Mouse (Mus musculus): ENCODE results near the gene Nhlrc2. TPM values are rescaled to one million over a fixed set of nuclear protein-coding genes. Genes with fewer than 3 reads are reported as not detected.

Gene Nhlrc2
- polyA plus RNA-seq, 1 experiment from 2014 or later = 12.5 TPM

DNA sequence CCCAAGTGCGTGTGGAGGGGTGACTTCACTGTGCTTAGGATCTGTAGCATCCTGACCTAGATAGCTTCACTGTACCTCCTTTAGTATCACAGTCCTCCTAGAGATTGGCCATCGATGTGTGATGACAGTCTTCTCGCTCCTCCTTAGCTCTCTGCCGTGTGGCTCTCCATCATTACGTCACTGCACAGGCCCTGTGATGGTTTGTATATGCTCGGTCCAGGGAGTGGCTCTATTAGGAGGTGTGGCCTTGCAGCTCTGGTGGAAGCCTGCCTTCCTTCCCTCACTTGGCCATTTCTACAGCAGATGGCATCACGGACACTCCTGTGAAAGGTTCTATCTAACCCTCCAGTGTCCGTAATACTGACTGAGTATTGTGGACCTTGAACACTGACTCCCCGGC lies 12.3 kb upstream of the Nhlrc2 start:
- 82% methylated on average over 9 of the region's 9 CpGs for WGBS

DNA sequence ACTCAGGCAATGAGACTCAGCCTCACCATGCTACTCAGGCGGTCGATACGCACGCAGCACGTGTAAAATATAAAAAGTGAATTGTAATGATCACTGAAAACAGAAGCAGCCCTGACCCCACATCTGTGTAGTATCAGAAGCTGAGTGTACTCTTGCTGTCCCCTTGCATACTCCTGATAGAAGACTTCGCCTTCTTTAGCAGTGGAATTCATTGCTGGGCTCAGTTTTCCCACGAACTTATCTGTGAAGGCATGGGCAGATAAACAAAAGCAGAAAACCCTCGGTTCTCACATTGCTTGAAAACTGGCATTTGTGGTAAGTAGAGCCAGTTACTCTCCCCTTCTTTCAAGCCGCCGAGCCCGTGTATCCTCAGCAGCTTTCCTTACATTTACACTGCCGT lies 4.7 kb upstream of the Nhlrc2 start:
- H3K9me3 ChIP-seq = no peaks in the 10 kb centered on the region
- H3K4me3 ChIP-seq = no peak overlapping the region
- no peaks in the 10 kb centered on the region for H3K27me3 ChIP-seq (replicated peaks)
- H3K4me1 ChIP-seq = peaks cover 13% of the 10 kb centered on the region
- no peak for ATAC-seq (ENCODE audit: extremely low read depth, insufficient number of reproducible peaks, low FRiP score, low TSS enrichment)
- WGBS = 77% methylated on average over 12 of the region's 12 CpGs
- no peak overlapping the region for H3K9ac ChIP-seq
- H3K36me3 ChIP-seq = peaks cover 61% of the 10 kb centered on the region
- H3K27ac ChIP-seq (replicated peaks) = no peak overlapping the region
- H3K4me2 ChIP-seq = no peak overlapping the region

More for the DNA sequence above, 12.3 kb upstream of the Nhlrc2 start:
- no peak overlapping the region for H3K4me3 ChIP-seq
- no peak overlapping the region for H3K27ac ChIP-seq (replicated peaks)
- peaks cover 15% of the 10 kb centered on the region for H3K4me1 ChIP-seq
- H3K9me3 ChIP-seq = no peaks in the 10 kb centered on the region
- no peak for ATAC-seq (ENCODE audit: extremely low read depth, insufficient number of reproducible peaks, low FRiP score, low TSS enrichment)
- H3K27me3 ChIP-seq (replicated peaks) = no peaks in the 10 kb centered on the region
- peaks cover 66% of the 10 kb centered on the region for H3K36me3 ChIP-seq
- H3K4me2 ChIP-seq = no peak overlapping the region
- H3K9ac ChIP-seq = no peak overlapping the region

DNA sequence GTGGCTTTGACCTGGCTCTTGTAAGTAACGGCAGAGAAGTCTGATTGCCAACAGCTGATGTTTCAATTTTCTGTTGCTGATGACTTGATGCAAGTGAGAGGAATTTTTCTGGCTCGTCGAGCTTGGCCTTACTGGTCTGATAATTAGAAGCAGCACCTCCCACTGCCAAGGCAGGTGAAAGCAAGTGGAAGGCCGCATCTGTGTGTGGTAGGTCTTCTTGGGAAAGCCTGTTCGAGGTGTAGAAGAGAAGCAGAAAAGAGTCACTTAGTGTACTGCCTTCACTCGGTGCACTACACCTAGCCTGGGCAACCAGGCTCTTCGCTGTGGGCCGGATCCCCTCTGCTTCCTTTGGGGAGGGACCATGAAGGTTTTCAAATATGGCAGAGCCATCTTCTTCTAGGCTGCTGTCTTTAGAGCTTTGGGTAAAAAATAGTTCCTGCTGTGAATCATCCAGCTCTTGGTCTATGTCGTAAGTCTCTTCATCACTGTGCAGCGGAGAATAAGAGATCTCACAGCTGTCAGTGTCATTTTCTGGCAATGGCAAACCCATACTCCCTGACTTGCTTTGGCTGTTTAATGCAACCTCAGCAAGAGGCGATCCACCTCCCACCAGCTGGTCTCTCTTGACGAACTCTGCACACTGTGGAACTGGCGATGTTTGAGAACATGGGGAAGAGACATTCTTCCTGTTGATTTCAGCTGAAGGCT lies 3.2 kb upstream of the Nhlrc2 start:
- no peak for ATAC-seq (ENCODE audit: extremely low read depth, insufficient number of reproducible peaks, low FRiP score, low TSS enrichment)

DNA sequence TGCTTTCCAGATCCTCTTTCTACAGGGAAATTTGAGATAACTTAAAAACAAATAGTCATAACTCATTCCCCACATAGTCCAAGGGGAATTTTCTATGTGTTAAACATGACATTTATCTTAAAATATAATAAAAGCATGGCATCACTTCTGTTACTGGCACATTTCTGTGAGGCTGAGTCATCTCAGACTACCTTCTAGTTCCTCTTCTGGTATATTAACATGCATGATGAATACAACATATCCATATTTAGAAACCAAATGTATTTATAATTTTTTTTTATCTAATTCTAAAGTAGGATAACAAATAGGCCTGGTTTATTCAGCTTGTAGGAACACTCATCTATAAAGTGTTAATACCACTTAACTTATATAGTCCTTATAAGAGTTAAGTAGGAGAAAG lies 2.0 kb upstream of the Nhlrc2 start:
- Histone ChIP-seq H3K4me3 (no peak overlapping the region), H3K9ac (no peak overlapping the region), H3K9me3 (no peaks in the 10 kb centered on the region), H3K27ac (replicated peaks) (no peak overlapping the region), H3K4me1 (peaks cover 27% of the 10 kb centered on the region), H3K4me2 (no peak overlapping the region), H3K27me3 (replicated peaks) (no peaks in the 10 kb centered on the region), H3K36me3 (peaks cover 41% of the 10 kb centered on the region)
- ATAC-seq (ENCODE audit: extremely low read depth, insufficient number of reproducible peaks, low FRiP score, low TSS enrichment) = no peak

More for the DNA sequence above, 3.2 kb upstream of the Nhlrc2 start:
- no peak overlapping the region for H3K4me2 ChIP-seq
- no peaks in the 10 kb centered on the region for H3K27me3 ChIP-seq (replicated peaks)
- no peaks in the 10 kb centered on the region for H3K9me3 ChIP-seq
- peaks cover 50% of the 10 kb centered on the region for H3K36me3 ChIP-seq
- peaks cover 19% of the 10 kb centered on the region for H3K4me1 ChIP-seq
- WGBS = 83% methylated on average over 13 of the region's 13 CpGs
- H3K27ac ChIP-seq (replicated peaks) = no peak overlapping the region; the same call in 1 of the 2 replicates
- H3K4me3 ChIP-seq = no peak overlapping the region
- H3K9ac ChIP-seq = no peak overlapping the region

DNA sequence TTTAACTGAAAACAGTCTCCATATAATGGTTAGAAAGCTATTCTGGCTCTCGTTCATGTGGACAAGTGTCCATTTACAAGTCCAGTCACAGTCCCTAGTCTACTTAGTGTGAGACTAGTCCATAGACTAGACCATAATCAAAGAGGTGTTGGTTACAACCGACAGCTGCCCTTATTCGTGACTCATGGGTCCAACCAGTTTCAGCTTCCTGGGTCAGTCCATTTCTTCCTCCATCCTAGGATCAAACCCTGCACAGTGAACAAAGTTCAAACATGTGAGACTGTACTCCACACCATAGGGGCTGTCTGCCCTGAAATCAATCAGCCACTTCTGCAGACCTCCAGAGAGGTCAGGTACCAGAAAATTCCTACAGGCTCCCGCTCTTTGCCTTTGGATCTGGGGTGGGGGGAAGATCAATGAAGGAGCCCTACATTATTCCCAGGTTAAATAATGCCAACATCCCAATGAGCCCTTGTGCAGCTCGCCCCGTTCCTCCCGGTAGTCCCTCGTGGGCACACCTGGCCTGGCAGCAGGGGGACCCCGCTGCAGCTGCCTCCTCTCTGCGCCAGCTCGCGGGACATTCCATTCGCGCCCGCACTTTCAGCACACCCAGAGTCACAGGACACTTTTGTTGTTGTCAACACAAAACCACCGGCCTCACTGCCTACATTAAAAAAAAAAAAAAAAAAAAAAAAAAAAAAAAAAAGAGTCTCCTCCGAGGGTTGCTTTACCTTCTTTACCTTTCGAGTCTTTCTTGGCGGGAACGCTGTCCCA lies 418 bp upstream of the Nhlrc2 start, which contains the start of gene Dclre1a:
Gene Dclre1a (minus strand): TSS at position 767 of the 774 bp plus-strand sequence.
- peak within 1 kb of the TSS; percentile 81 for H3K4me3 ChIP-seq
- no peaks in the 10 kb centered on the region for H3K9me3 ChIP-seq
- peak within 1 kb of the TSS; percentile 86 for H3K4me2 ChIP-seq
- H3K27me3 ChIP-seq (replicated peaks) = no peaks in the 10 kb centered on the region
- H3K9ac ChIP-seq = peak within 1 kb of the TSS; percentile 95
- H3K36me3 ChIP-seq = peaks cover 38% of the 10 kb centered on the region
- peaks cover 27% of the 10 kb centered on the region for H3K4me1 ChIP-seq
- WGBS = 6% methylated on average over 20 of the region's 20 CpGs
- peak within 1 kb of the TSS; percentile 94 for H3K27ac ChIP-seq (replicated peaks)
- no peak for ATAC-seq (ENCODE audit: extremely low read depth, insufficient number of reproducible peaks, low FRiP score, low TSS enrichment)

DNA sequence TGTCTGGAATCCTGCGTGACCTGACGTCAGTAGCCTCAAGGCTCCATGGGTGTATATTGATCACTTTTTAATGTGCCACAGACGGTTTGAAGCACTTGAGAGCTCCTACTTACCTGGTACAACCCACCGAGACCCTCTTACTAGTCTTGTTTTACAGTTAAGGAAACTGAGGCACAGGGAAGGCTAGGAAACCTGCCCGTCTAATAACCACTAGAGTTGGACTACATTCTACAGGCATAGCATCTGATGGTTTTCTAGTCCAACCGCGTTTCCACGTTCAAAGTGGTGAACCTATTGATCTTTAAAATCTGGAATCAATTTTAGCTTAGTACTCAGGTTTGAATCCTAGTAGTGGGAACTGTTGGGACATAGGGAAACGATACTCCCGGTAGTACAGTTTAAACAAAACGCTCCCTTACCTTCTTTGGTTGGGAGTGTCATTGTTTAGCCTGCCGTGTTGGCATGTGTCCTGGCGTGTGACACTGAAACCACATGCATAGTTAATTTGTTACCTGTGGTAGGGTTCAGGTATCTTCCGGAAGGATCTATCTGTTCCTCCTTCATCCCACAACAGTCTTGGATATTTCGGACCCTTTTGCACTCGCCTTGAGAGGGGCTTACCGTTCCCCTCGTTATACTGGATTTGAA lies 1.1 kb downstream of the Nhlrc2 start:
- H3K4me1 ChIP-seq = peaks cover 27% of the 10 kb centered on the region
- H3K9me3 ChIP-seq = no peaks in the 10 kb centered on the region
- H3K4me3 ChIP-seq = peak overlapping the region; percentile 81
- no peak for ATAC-seq (ENCODE audit: extremely low read depth, insufficient number of reproducible peaks, low FRiP score, low TSS enrichment)
- peak overlapping the region; percentile 95 for H3K9ac ChIP-seq
- no peaks in the 10 kb centered on the region for H3K27me3 ChIP-seq (replicated peaks)
- H3K27ac ChIP-seq (replicated peaks) = peak overlapping the region; percentile 94
- WGBS = 21% methylated on average over 18 of the region's 18 CpGs
- H3K4me2 ChIP-seq = peak overlapping the region; percentile 86
- H3K36me3 ChIP-seq = peaks cover 38% of the 10 kb centered on the region

DNA sequence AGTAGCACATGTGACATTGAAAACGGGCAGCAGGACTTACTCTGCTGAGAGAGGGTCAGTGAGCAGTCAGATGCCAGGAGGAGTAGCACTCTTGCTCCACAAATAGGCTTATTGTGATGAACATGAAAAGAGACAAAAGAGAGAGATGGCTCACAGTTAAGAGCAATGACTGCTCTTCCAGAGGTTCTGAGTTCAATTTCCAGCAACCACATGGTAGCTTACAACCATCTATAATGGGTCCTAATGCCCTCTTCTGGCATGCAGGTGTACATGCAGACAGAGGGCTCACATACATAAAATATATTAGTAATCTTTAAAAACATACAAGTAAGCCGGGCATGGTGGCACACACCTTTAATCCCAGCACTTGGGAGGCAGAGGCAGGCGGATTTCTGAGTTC lies 5.1 kb downstream of the Nhlrc2 start:
- no peaks in the 10 kb centered on the region for H3K9me3 ChIP-seq
- H3K9ac ChIP-seq = no peak overlapping the region
- H3K4me2 ChIP-seq = no peak overlapping the region
- H3K27ac ChIP-seq (replicated peaks) = no peak overlapping the region
- no peak for ATAC-seq (ENCODE audit: extremely low read depth, insufficient number of reproducible peaks, low FRiP score, low TSS enrichment)
- H3K27me3 ChIP-seq (replicated peaks) = no peaks in the 10 kb centered on the region
- peaks cover 42% of the 10 kb centered on the region for H3K36me3 ChIP-seq
- H3K4me3 ChIP-seq = no peak overlapping the region
- WGBS = 96% methylated on average over 3 of the region's 3 CpGs
- peaks cover 30% of the 10 kb centered on the region for H3K4me1 ChIP-seq

DNA sequence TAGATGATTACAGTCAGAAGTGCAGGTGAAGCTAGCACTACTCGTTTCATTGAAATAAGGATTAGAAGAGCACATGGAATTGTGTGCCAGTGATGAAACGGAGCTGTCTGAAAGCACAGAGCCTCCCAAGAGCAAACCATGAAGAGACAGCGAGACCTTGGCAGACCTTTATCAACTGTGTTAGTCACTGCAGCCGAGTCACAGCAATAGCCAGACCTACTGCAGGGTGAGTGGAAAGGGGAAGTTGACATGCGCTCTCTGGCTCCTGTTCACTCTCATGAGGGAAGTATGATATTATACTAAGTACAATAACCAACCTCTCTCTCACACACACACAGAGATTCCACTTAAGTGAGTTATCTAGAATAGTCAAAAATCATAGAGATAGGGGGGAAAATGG lies 7.9 kb downstream of the Nhlrc2 start:
- Histone ChIP-seq H3K4me1 (peaks cover 26% of the 10 kb centered on the region), H3K4me3 (no peak overlapping the region), H3K27ac (replicated peaks) (peak overlapping the region; percentile 51), H3K9me3 (no peaks in the 10 kb centered on the region), H3K36me3 (peaks cover 57% of the 10 kb centered on the region), H3K27me3 (replicated peaks) (no peaks in the 10 kb centered on the region), H3K4me2 (no peak overlapping the region), H3K9ac (no peak overlapping the region)
- WGBS = 31% methylated on average over 5 of the region's 5 CpGs
- no peak for ATAC-seq (ENCODE audit: extremely low read depth, insufficient number of reproducible peaks, low FRiP score, low TSS enrichment)

DNA sequence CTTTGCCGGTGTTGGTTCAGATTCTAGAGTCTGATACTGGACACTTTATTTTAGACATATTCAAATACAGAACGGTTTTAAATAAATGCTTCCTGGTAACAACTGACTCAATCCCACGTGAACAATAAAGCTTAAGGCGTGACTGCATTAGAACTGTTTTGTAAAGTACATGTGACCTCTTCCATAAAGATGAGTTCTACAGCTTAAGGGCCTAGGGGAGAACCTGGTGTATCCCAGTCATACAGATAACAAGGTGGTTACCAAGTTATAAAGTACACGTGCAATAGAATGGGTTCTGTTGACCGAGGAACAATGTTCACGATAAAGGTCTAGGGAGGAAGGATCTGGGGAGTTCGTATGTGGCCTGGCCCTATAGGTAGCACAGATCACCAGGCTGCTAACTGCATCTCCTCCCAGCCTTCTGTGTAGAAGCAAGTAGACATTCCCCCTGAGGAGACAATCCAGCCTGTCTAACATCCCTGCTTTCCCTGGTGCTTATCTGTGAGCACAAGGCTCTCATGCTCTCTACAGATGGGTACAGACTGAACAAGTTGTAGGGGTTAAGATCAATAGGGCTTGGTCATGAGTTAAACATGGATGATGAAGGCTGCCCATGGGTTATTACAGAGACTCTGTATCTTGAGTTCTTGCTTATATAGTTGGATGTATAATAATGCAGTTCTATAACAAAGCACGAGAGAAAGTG lies 14.5 kb downstream of the Nhlrc2 start:
- peaks cover 18% of the 10 kb centered on the region for H3K36me3 ChIP-seq
- H3K4me1 ChIP-seq = peaks cover 27% of the 10 kb centered on the region
- no peak overlapping the region for H3K9ac ChIP-seq
- no peaks in the 10 kb centered on the region for H3K9me3 ChIP-seq
- no peak for ATAC-seq (ENCODE audit: extremely low read depth, insufficient number of reproducible peaks, low FRiP score, low TSS enrichment)
- no peak overlapping the region for H3K4me2 ChIP-seq
- no peaks in the 10 kb centered on the region for H3K27me3 ChIP-seq (replicated peaks)
- H3K27ac ChIP-seq (replicated peaks) = no peak overlapping the region
- H3K4me3 ChIP-seq = no peak overlapping the region
- 92% methylated on average over 9 of the region's 9 CpGs for WGBS

DNA sequence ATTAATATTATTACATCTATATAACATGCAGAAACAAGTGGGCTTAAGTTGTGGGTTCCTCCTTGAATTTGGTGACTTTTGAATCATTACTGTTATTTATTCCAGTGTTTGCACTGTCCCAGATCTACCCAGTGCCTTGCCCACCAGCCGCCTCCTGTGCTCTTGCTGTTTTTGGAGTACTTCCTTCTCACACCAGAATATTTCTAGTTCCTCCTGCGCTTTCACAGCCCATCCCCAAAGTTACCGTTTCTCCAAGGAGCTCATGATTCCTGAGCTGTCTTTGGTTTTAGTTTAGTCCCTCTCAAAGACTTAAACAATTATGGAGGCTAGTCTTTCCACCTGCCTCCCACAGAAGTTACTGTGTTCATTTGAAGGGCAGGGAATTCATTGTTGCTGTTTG lies 15.4 kb downstream of the Nhlrc2 start:
- Histone ChIP-seq H3K9ac (no peak overlapping the region), H3K4me3 (no peak overlapping the region), H3K9me3 (no peaks in the 10 kb centered on the region), H3K36me3 (peaks cover 16% of the 10 kb centered on the region), H3K27ac (replicated peaks) (no peak overlapping the region), H3K4me2 (no peak overlapping the region), H3K27me3 (replicated peaks) (no peaks in the 10 kb centered on the region), H3K4me1 (peaks cover 20% of the 10 kb centered on the region)
- 84% methylated on average over 3 of the region's 3 CpGs for WGBS
- no peak for ATAC-seq (ENCODE audit: extremely low read depth, insufficient number of reproducible peaks, low FRiP score, low TSS enrichment)

DNA sequence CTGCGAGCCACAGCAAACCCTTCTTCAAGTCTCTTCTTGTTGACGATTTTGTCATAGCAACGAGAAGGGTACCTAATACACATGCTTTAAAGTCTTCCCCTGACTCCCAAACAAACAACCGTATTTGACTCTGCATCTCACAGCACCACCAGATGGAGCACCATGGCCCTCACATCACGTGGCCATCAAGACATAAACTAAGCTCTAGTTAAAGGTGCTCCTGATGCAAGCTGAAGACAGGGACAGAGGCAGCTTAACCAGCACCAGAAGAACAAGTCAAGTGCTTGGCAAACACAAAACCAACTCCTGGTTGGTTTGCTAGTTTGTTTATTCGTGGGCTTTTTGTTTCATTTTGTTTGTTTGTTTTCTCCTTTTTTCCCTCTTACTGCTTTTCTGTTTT lies 17.3 kb downstream of the Nhlrc2 start:
- Histone ChIP-seq H3K27me3 (replicated peaks) (no peaks in the 10 kb centered on the region), H3K9ac (no peak overlapping the region), H3K4me2 (no peak overlapping the region), H3K9me3 (no peaks in the 10 kb centered on the region), H3K4me1 (peaks cover 14% of the 10 kb centered on the region), H3K36me3 (peaks cover 4% of the 10 kb centered on the region; the same call in 1 of the 2 replicates), H3K27ac (replicated peaks) (no peak overlapping the region), H3K4me3 (no peak overlapping the region)
- 59% methylated on average over 6 of the region's 6 CpGs for WGBS
- ATAC-seq (ENCODE audit: extremely low read depth, insufficient number of reproducible peaks, low FRiP score, low TSS enrichment) = no peak

Measured in heart, embryonic 13.5 days (tissue).